ENCODE assay signal across 20 mouse cellular contexts in the genomic region with DNA sequence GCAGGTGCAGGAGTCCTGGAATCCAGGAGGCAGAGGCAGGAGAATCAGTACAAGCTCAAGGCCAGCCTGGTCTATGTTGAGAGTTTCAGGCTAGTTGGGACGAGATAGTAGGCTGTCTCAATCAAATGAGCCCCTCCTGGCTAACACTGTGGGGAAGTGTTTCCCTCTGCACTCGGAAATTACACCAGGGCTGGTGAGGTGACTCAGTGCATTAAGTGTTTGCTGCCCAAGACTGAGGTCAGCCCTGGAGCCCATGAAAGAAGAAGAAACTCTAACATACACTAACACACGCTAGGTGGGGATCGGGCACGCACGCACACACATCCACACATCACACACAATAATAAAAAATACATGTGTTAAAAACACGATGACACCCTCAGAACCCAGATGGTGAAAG. TPM values are rescaled to one million over a fixed set of nuclear protein-coding genes. Genes with fewer than 3 reads are reported as not detected.
A peak's percentile ranks its signal among the peaks of the same experiment; 100 is the strongest.
DNase-seq lines count a peak whose midpoint lies in the region; ATAC-seq and TF ChIP-seq lines count a peak whose summit lies in the region.
"Had no signal": no experiment of that assay in that cellular context is flagged by ENCODE, and none has a peak within 500 bp of the region (broad histone marks: within the 10 kb centered on the region; RNA-seq: fewer than 3 reads in every experiment).

No protein-coding gene starts in this region.

- ATAC-seq in forebrain, postnatal 0 days = no peak
- ATAC-seq in forebrain, embryonic 12.5 days (ENCODE audit: low FRiP score) = no peak
- ATAC-seq in megakaryocyte progenitor cell, adult 5-6 weeks (replicated peaks; ENCODE audit: poor library complexity) = peak; percentile 61
- ATAC-seq: inflammation-experienced regulatory T-cells, adult 6 months had no signal

- H3K4me2 ChIP-seq in forebrain, postnatal 0 days (ENCODE audit: low read depth) = no peak overlapping the region
- no peak overlapping the region for H3K4me2 ChIP-seq in forebrain, embryonic 12.5 days
- H3K4me2 ChIP-seq: kidney, embryonic 15.5 days; limb, embryonic 13.5 days had no signal

- H3K36me3 ChIP-seq in forebrain, postnatal 0 days (ENCODE audit: insufficient read depth) = no peaks in the 10 kb centered on the region
- H3K36me3 ChIP-seq in forebrain, embryonic 12.5 days (replicated peaks) = no peaks in the 10 kb centered on the region
- H3K36me3 ChIP-seq: embryonic facial prominence, embryonic 10.5 days; kidney, embryonic 15.5 days; midbrain, embryonic 10.5 days had no signal

- peak overlapping the region; percentile 79 for H3K27ac ChIP-seq in forebrain, postnatal 0 days (ENCODE audit: low read depth, low read length)
- no peak overlapping the region for H3K27ac ChIP-seq in forebrain, embryonic 12.5 days
- peak overlapping the region; percentile 89 for H3K27ac ChIP-seq in layer of hippocampus, adult 2 months
- H3K27ac ChIP-seq: embryonic facial prominence, embryonic 10.5 days; kidney, embryonic 15.5 days; limb, embryonic 13.5 days had no signal

- DNase-seq in forebrain, postnatal 0 days = no peak
- DNase-seq in layer of hippocampus, adult 2 months (ENCODE audit: low spot score in 2 of 2) = no peak
- DNase-seq in layer of hippocampus, adult 9-11 months = no peak
- DNase-seq in ZHBTc4 (ENCODE audit: low read depth, low spot score) = peak; percentile 24
- DNase-seq in kidney, postnatal 10 days = no peak
- DNase-seq: adrenal gland, postnatal 10 days; cerebellum, postnatal 14 days; heart, adult 18-20 months; thymus, postnatal 36 days had no signal

- H3K27me3 ChIP-seq in forebrain, postnatal 0 days (ENCODE audit: insufficient read depth, low read length) = no peaks in the 10 kb centered on the region
- H3K27me3 ChIP-seq in forebrain, embryonic 12.5 days = no peaks in the 10 kb centered on the region
- H3K27me3 ChIP-seq: kidney, embryonic 15.5 days; limb, embryonic 13.5 days had no signal

- no peaks in the 10 kb centered on the region for H3K9me3 ChIP-seq in forebrain, postnatal 0 days (ENCODE audit: low read length)
- H3K9me3 ChIP-seq in forebrain, embryonic 12.5 days = no peaks in the 10 kb centered on the region
- H3K9me3 ChIP-seq: embryonic facial prominence, embryonic 10.5 days; G1E; kidney, embryonic 15.5 days; limb, embryonic 13.5 days; midbrain, embryonic 10.5 days had no signal

- H3K4me3 ChIP-seq in forebrain, postnatal 0 days (ENCODE audit: low read depth, low read length) = no peak overlapping the region
- H3K4me3 ChIP-seq in forebrain, embryonic 12.5 days (replicated peaks) = no peak overlapping the region
- no peak overlapping the region for H3K4me3 ChIP-seq in layer of hippocampus, adult 2 months
- H3K4me3 ChIP-seq: embryonic facial prominence, embryonic 10.5 days; erythroblast, embryonic 14.5 days; kidney, embryonic 15.5 days; left cerebral cortex, adult 2 months; limb, embryonic 13.5 days; midbrain, embryonic 10.5 days; myocyte had no signal

- peaks cover 21% of the 10 kb centered on the region for H3K4me1 ChIP-seq in forebrain, postnatal 0 days (ENCODE audit: insufficient read depth)
- H3K4me1 ChIP-seq in forebrain, embryonic 12.5 days = peaks cover 37% of the 10 kb centered on the region

- WGBS in forebrain, postnatal 0 days = 84% methylated on average over 7 of the region's 7 CpGs
- 88% methylated on average over 7 of the region's 7 CpGs for WGBS in forebrain, embryonic 12.5 days

- no peak overlapping the region for H3K9ac ChIP-seq in forebrain, postnatal 0 days
- no peak overlapping the region for H3K9ac ChIP-seq in forebrain, embryonic 12.5 days
- H3K9ac ChIP-seq: kidney, embryonic 15.5 days; limb, embryonic 13.5 days had no signal

- 0 out of 2 replicates have a peak, but pooled peaks have one; percentile 1 for TF ChIP-seq CTCF in forebrain, postnatal 0 days (IDR thresholded peaks at IDR 0.05; ENCODE audit: low read depth)
- TF ChIP-seq CTCF in layer of hippocampus, adult 2 months (conservative IDR thresholded peaks at IDR 0.05) = no peak

RNA-seq across cellular contexts. Expression of a gene that starts 34.3 kb away (rescaled TPM):
- 14.8 and 17.8 TPM in 2 replicates for total RNA-seq in forebrain, postnatal 0 days (2014; rRNA removed)
- polyA plus RNA-seq in forebrain, postnatal 0 days (2015; fragmentation: Nextera tagmentation; extraction: Ambion mirVana) = 10.6 and 14.2 TPM in 2 replicates
- polyA plus RNA-seq in forebrain, embryonic 12.5 days (2016; fragmentation: Nextera tagmentation; extraction: Ambion mirVana) = 12.3 and 12.6 TPM in 2 replicates
- total RNA-seq in layer of hippocampus, adult 2 months (2021) = 10 to 100 TPM; 21.0 to 24.4 TPM
- 18.3 and 26.9 TPM in 2 replicates for total RNA-seq in megakaryocyte progenitor cell, adult 5-6 weeks (2015)
- 5.6 and 16.3 TPM in 2 replicates for total RNA-seq in megakaryocyte progenitor cell, adult 5-6 weeks (2017)
